Mouse (Mus musculus): Measurements from ENCODE around the gene Csnk1e. TPM values are rescaled to one million over a fixed set of nuclear protein-coding genes. Genes with fewer than 3 reads are reported as not detected.

Gene Csnk1e
- polyA plus RNA-seq, 1 experiment = 0.17 TPM

GRCm38 (mm10) chr15:79448041-79448440 lies 7.3 kb downstream of the Csnk1e start:
- no peak for TF ChIP-seq TAL1 (IDR thresholded peaks at IDR 0.05; ENCODE audit: low read length)
- no peak for TF ChIP-seq GATA1 (IDR thresholded peaks at IDR 0.05; ENCODE audit: low read length)
- Histone ChIP-seq H3K4me3 (replicated peaks) (no peak overlapping the region), H3K36me3 (ENCODE audit: control insufficient read depth) (no peaks in the 10 kb centered on the region), H3K27me3 (ENCODE audit: control insufficient read depth) (peaks cover 5% of the 10 kb centered on the region), H3K9me3 (ENCODE audit: control insufficient read depth, low read length) (no peaks in the 10 kb centered on the region), H3K4me1 (ENCODE audit: control insufficient read depth) (no peaks in the 10 kb centered on the region)

DNA sequence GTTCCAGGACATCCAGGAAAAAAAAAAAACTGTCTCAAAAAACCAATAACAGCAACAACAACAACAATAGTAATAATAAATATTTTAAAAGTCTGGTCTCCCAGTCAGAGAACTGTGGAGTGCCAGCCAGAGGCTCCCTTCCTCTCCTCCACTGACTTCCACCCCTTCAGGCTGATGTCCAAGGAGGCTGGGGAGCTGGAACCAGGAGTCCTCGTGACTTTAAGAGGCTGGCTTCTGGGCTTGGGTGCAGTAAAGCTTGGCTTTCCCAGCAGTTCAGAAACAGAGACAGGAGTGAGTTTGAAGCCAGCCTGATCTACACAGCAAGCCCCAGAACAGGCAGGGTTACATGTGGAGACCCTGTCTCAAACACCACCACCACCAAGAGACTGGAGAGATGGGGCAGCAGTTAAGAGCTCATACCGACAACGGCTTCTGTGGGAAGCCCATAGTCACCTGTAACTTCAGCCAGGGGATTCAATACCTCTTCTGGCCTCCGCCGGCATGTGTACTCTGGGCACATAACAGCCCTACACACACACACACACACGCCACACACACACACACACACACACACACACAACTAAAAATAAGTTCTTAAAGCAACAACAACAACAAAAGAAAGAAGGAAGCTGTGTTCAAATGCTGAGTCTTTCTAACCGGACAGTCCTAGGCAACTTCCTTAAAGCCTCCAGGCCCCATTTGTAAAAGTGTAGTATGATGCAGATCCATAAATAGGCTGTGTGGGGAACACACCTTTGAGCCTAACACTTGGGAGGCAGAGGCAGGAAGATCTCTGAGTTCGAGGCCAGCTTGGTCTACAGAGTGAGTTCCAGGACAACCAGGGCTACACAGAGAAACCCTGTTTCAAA lies 9.3 kb downstream of the Csnk1e start:
- Histone ChIP-seq H3K27me3 (ENCODE audit: control insufficient read depth) (peaks cover 23% of the 10 kb centered on the region), H3K9me3 (ENCODE audit: control insufficient read depth, low read length) (no peaks in the 10 kb centered on the region), H3K4me3 (replicated peaks) (no peak overlapping the region), H3K4me1 (ENCODE audit: control insufficient read depth) (peaks cover 3% of the 10 kb centered on the region; the same call in 1 of the 2 replicates), H3K36me3 (ENCODE audit: control insufficient read depth) (no peaks in the 10 kb centered on the region)
- no peak for TF ChIP-seq GATA1 (IDR thresholded peaks at IDR 0.05; ENCODE audit: low read length)

DNA sequence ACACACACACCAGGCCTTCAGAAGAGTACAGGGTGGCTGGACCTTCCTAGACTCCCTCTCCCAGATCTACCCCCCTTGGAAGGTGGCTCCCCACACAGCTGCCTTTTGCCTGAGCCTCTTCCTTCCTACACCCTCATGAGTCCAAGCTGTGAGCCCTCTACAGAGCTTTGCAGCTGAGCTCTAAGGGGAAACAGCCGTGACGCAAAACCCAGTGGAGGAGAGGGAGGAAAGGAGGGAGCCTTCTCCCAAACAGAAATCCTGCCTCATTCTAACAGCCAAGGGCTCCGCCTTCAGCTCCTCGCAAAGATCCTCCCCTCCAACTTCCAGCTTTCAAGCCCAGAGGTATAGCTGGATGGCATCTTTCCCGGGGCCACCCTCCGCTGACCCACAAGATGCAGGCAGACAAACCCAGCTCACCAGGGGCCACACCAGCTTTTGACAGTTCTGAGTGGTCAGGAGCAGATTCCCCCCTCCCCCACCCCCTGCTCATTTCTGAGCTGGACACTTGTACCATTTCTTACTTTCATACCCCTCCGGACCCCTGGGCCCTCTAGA lies 11.4 kb downstream of the Csnk1e start:
- Histone ChIP-seq H3K27me3 (ENCODE audit: control insufficient read depth) (peaks cover 28% of the 10 kb centered on the region), H3K9me3 (ENCODE audit: control insufficient read depth, low read length) (no peaks in the 10 kb centered on the region), H3K4me1 (ENCODE audit: control insufficient read depth) (peaks cover 3% of the 10 kb centered on the region; the same call in 1 of the 2 replicates), H3K36me3 (ENCODE audit: control insufficient read depth) (no peaks in the 10 kb centered on the region), H3K4me3 (replicated peaks) (no peak overlapping the region)
- TF ChIP-seq GATA1 (IDR thresholded peaks at IDR 0.05; ENCODE audit: low read length) (no peak), TAL1 (IDR thresholded peaks at IDR 0.05; ENCODE audit: low read length) (no peak)

GRCm38 (mm10) chr15:79442961-79443518 lies 12.3 kb downstream of the Csnk1e start:
- H3K4me1 ChIP-seq (ENCODE audit: control insufficient read depth) = peaks cover 3% of the 10 kb centered on the region; the same call in 1 of the 2 replicates
- TF ChIP-seq GATA1 (IDR thresholded peaks at IDR 0.05; ENCODE audit: low read length) = no peak
- no peak for TF ChIP-seq TAL1 (IDR thresholded peaks at IDR 0.05; ENCODE audit: low read length)
- no peaks in the 10 kb centered on the region for H3K36me3 ChIP-seq (ENCODE audit: control insufficient read depth)

DNA sequence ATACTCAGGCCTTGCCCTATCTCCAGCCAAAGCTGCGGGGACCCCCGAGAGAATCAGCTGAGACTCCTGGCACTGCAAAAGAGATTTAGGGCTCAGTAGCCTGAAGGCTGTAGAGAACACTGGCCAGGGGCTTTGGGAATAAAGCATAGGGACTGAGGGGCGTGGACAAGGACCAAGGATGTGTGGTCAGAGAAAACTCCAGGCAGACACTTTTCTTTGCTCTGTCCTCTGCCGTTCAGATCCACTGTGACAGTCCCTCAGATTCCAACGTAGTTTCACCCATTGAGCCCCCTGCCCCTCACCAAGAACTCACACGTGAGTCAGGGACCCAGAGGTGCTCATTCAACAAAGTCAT lies 13.1 kb downstream of the Csnk1e start:
- H3K4me3 ChIP-seq (replicated peaks) = peak overlapping the region; percentile 26
- H3K9me3 ChIP-seq (ENCODE audit: control insufficient read depth, low read length) = no peaks in the 10 kb centered on the region
- peaks cover 3% of the 10 kb centered on the region; the same call in 1 of the 2 replicates for H3K4me1 ChIP-seq (ENCODE audit: control insufficient read depth)
- TF ChIP-seq TAL1 (IDR thresholded peaks at IDR 0.05; ENCODE audit: low read length) = no peak
- TF ChIP-seq GATA1 (IDR thresholded peaks at IDR 0.05; ENCODE audit: low read length) = no peak
- peaks cover 28% of the 10 kb centered on the region for H3K27me3 ChIP-seq (ENCODE audit: control insufficient read depth)
- no peaks in the 10 kb centered on the region for H3K36me3 ChIP-seq (ENCODE audit: control insufficient read depth)

More at GRCm38 (mm10) chr15:79442961-79443518, 12.3 kb downstream of the Csnk1e start:
- no peaks in the 10 kb centered on the region for H3K9me3 ChIP-seq (ENCODE audit: control insufficient read depth, low read length)
- no peak overlapping the region for H3K4me3 ChIP-seq (replicated peaks)
- peaks cover 28% of the 10 kb centered on the region for H3K27me3 ChIP-seq (ENCODE audit: control insufficient read depth)

GRCm38 (mm10) chr15:79441331-79442256 lies 13.8 kb downstream of the Csnk1e start:
- Histone ChIP-seq H3K36me3 (ENCODE audit: control insufficient read depth) (no peaks in the 10 kb centered on the region), H3K27me3 (ENCODE audit: control insufficient read depth) (peaks cover 28% of the 10 kb centered on the region), H3K9me3 (ENCODE audit: control insufficient read depth, low read length) (no peaks in the 10 kb centered on the region), H3K4me1 (ENCODE audit: control insufficient read depth) (peaks cover 3% of the 10 kb centered on the region; the same call in 1 of the 2 replicates), H3K4me3 (replicated peaks) (peak overlapping the region; percentile 61)
- no peak for TF ChIP-seq TAL1 (IDR thresholded peaks at IDR 0.05; ENCODE audit: low read length)
- no peak for TF ChIP-seq GATA1 (IDR thresholded peaks at IDR 0.05; ENCODE audit: low read length)

GRCm38 (mm10) chr15:79440651-79441330 lies 14.6 kb downstream of the Csnk1e start:
- Histone ChIP-seq H3K27me3 (ENCODE audit: control insufficient read depth) (peaks cover 28% of the 10 kb centered on the region), H3K4me3 (replicated peaks) (peak overlapping the region; percentile 61), H3K4me1 (ENCODE audit: control insufficient read depth) (peaks cover 3% of the 10 kb centered on the region; the same call in 1 of the 2 replicates), H3K9me3 (ENCODE audit: control insufficient read depth, low read length) (no peaks in the 10 kb centered on the region), H3K36me3 (ENCODE audit: control insufficient read depth) (no peaks in the 10 kb centered on the region)
- TF ChIP-seq TAL1 (IDR thresholded peaks at IDR 0.05; ENCODE audit: low read length) (no peak), GATA1 (IDR thresholded peaks at IDR 0.05; ENCODE audit: low read length) (no peak)

- H3K36me3 ChIP-seq (ENCODE audit: control insufficient read depth) = no peaks in the 10 kb centered on the region
- H3K4me3 ChIP-seq (replicated peaks) = no peak overlapping the region
- H3K9me3 ChIP-seq (ENCODE audit: control insufficient read depth, low read length) = no peaks in the 10 kb centered on the region
- no peak for TF ChIP-seq TAL1 (IDR thresholded peaks at IDR 0.05; ENCODE audit: low read length)
- TF ChIP-seq GATA1 (IDR thresholded peaks at IDR 0.05; ENCODE audit: low read length) = no peak
- H3K4me1 ChIP-seq (ENCODE audit: control insufficient read depth) = peaks cover 9% of the 10 kb centered on the region
- H3K27me3 ChIP-seq (ENCODE audit: control insufficient read depth) = peaks cover 28% of the 10 kb centered on the region
These were observed 15.1 kb downstream of the Csnk1e start for GRCm38 (mm10) chr15:79440223-79440622.

All from erythroblast, embryonic 14.5 days (primary cell).